7 mouse cellular contexts compared by ENCODE assay signal in genomic region chr5:24902835-24903234, GRCm38 (mm10).
A peak's percentile ranks its signal among the peaks of the same experiment; 100 is the strongest.
DNase-seq lines count a peak whose midpoint lies in the region; ATAC-seq and TF ChIP-seq lines count a peak whose summit lies in the region.

No protein-coding gene starts in this region.

- H3K27me3 ChIP-seq in midbrain, embryonic 14.5 days (ENCODE audit: control insufficient read depth, insufficient read depth, low read length): no peaks in the 10 kb centered on the region
- no peaks in the 10 kb centered on the region for H3K27me3 ChIP-seq in midbrain, embryonic 13.5 days
- no peaks in the 10 kb centered on the region for H3K27me3 ChIP-seq in liver, adult 2 months (ENCODE audit: control insufficient read depth, insufficient read depth, low read length)

- no peak overlapping the region for H3K4me2 ChIP-seq in midbrain, embryonic 14.5 days (ENCODE audit: low read length)
- H3K4me2 ChIP-seq in midbrain, embryonic 13.5 days (replicated peaks): no peak overlapping the region

- 16% methylated on average over 4 of the region's 4 CpGs for WGBS in midbrain, embryonic 14.5 days
- WGBS in midbrain, embryonic 13.5 days: 26% methylated on average over 4 of the region's 4 CpGs
- 29% methylated on average over 4 of the region's 4 CpGs for WGBS in liver, adult 2 months

- H3K27ac ChIP-seq in midbrain, embryonic 14.5 days (replicated peaks; ENCODE audit: low read depth, low read length): no peak overlapping the region
- H3K27ac ChIP-seq in midbrain, embryonic 13.5 days: no peak overlapping the region
- H3K27ac ChIP-seq in liver, adult 2 months (replicated peaks; ENCODE audit: insufficient read depth, low read depth, low read length): no peak overlapping the region

- no peak overlapping the region for H3K4me3 ChIP-seq in midbrain, embryonic 14.5 days (replicated peaks; ENCODE audit: low read depth, low read length)
- H3K4me3 ChIP-seq in midbrain, embryonic 13.5 days (replicated peaks): no peak overlapping the region
- H3K4me3 ChIP-seq in liver, adult 2 months (ENCODE audit: insufficient read depth, low read depth, low read length): no peak overlapping the region

- no peak overlapping the region for H3K9ac ChIP-seq in midbrain, embryonic 14.5 days (replicated peaks; ENCODE audit: low read length)
- H3K9ac ChIP-seq in midbrain, embryonic 13.5 days (replicated peaks): no peak overlapping the region
- H3K9ac ChIP-seq in liver, adult 2 months (ENCODE audit: low read depth, low read length): no peak overlapping the region

- peak; percentile 68 for TF ChIP-seq CTCF in liver, adult 2 months (IDR thresholded peaks at IDR 0.05; ENCODE audit: low read depth, low read length)

- no peak for ATAC-seq in midbrain, embryonic 14.5 days (ENCODE audit: low FRiP score, low TSS enrichment)
- no peak for ATAC-seq in midbrain, embryonic 13.5 days

- H3K4me1 ChIP-seq in midbrain, embryonic 14.5 days (ENCODE audit: control insufficient read depth, insufficient read depth, low read length): peaks cover 13% of the 10 kb centered on the region; the same call in 1 of the 2 replicates
- H3K4me1 ChIP-seq in midbrain, embryonic 13.5 days (replicated peaks): peaks cover 36% of the 10 kb centered on the region
- H3K4me1 ChIP-seq in liver, adult 2 months (ENCODE audit: control insufficient read depth, insufficient read depth, low read length): peaks cover 2% of the 10 kb centered on the region; the same call in 1 of the 2 replicates

- H3K9me3 ChIP-seq in midbrain, embryonic 14.5 days (ENCODE audit: control insufficient read depth, low read length): no peaks in the 10 kb centered on the region
- no peaks in the 10 kb centered on the region for H3K9me3 ChIP-seq in midbrain, embryonic 13.5 days

- peaks cover 6% of the 10 kb centered on the region; the same call in 1 of the 2 replicates for H3K79me2 ChIP-seq in liver, adult 2 months (ENCODE audit: control insufficient read depth, insufficient read depth, low read length)

- DNase-seq in midbrain, embryonic 14.5 days: peak; percentile 73
- peak; percentile 24 to 58 for DNase-seq in adrenal gland, postnatal 36 days
- DNase-seq in forelimb bud, embryonic 11.5 days (ENCODE audit: low read depth, low spot score): peak; percentile 27
- DNase-seq in liver, adult 2 months (ENCODE audit: extremely low read depth, low read depth, low spot score): peak; percentile 81
- DNase-seq in spleen, postnatal 36 days (ENCODE audit: low spot score in 2 of 2): peak; percentile 17 to 38
- no peak for DNase-seq in urinary bladder, postnatal 14 days (ENCODE audit: low spot score)

- H3K36me3 ChIP-seq in midbrain, embryonic 14.5 days (ENCODE audit: control insufficient read depth, insufficient read depth, low read length): peaks cover 15% of the 10 kb centered on the region
- H3K36me3 ChIP-seq in midbrain, embryonic 13.5 days: peaks cover 20% of the 10 kb centered on the region
- no peaks in the 10 kb centered on the region for H3K36me3 ChIP-seq in liver, adult 2 months (ENCODE audit: control insufficient read depth, insufficient read depth, low read length)

- TF ChIP-seq POLR2A in liver, adult 2 months (IDR thresholded peaks at IDR 0.05; ENCODE audit: extremely low read depth, insufficient read depth, low read length): no peak
